Mouse (Mus musculus): ENCODE data around the gene BC005537.
A peak's percentile ranks its signal among the peaks of the same experiment; 100 is the strongest.
"Not testable (repeated sequence)": the region's sequence is repeated elsewhere in the genome, so short reads cannot be mapped to it uniquely, and the experiment has no call there.

BC005537 gene

GRCm38 (mm10) chr13:24799925-24800673 is 1.4 kb upstream of the BC005537 start:
- DNase-seq (ENCODE audit: low read depth, low spot score): peak; percentile 66

- DNase-seq (ENCODE audit: low read depth, low spot score): peak; percentile 99
Measured at GRCm38 (mm10) chr13:24800674-24801307, 666 bp upstream of the BC005537 start.

GRCm38 (mm10) chr13:24802131-24802691 is 754 bp downstream of the BC005537 start:
- peak; percentile 52 for DNase-seq (ENCODE audit: low read depth, low spot score)

- DNase-seq (ENCODE audit: low read depth, low spot score): no peak
Measured at GRCm38 (mm10) chr13:24803196-24803595, 1.7 kb downstream of the BC005537 start.

- DNase-seq (ENCODE audit: low read depth, low spot score): no peak
Measured at GRCm38 (mm10) chr13:24806079-24806478, 4.6 kb downstream of the BC005537 start.

GRCm38 (mm10) chr13:24812521-24812920 is 11.1 kb downstream of the BC005537 start:
- peak; percentile 37 for DNase-seq (ENCODE audit: low read depth, low spot score)

GRCm38 (mm10) chr13:24814616-24815015 is 13.2 kb downstream of the BC005537 start:
- DNase-seq (ENCODE audit: low read depth, low spot score): no peak

- no peak for DNase-seq (ENCODE audit: low read depth, low spot score)
Measured at GRCm38 (mm10) chr13:24816125-24817092, 15.0 kb downstream of the BC005537 start.

GRCm38 (mm10) chr13:24819931-24820330 is 18.5 kb downstream of the BC005537 start:
- no peak for DNase-seq (ENCODE audit: low read depth, low spot score)

GRCm38 (mm10) chr13:24822663-24823343 is 21.3 kb downstream of the BC005537 start:
- peak; percentile 71 for DNase-seq (ENCODE audit: low read depth, low spot score)

- no peak for DNase-seq (ENCODE audit: low read depth, low spot score)
Measured at GRCm38 (mm10) chr13:24824647-24825046, 23.2 kb downstream of the BC005537 start.

GRCm38 (mm10) chr13:24825587-24825986 is 24.1 kb downstream of the BC005537 start:
- DNase-seq (ENCODE audit: low read depth, low spot score): peak; percentile 71

GRCm38 (mm10) chr13:24826116-24826515 is 24.7 kb downstream of the BC005537 start:
- no peak for DNase-seq (ENCODE audit: low read depth, low spot score)

GRCm38 (mm10) chr13:24830756-24831352 is 29.4 kb downstream of the BC005537 start:
- no peak for DNase-seq (ENCODE audit: low read depth, low spot score)

GRCm38 (mm10) chr13:24831353-24832130 is 30.1 kb downstream of the BC005537 start, which contains the start of the genes Acot13 and Tdp2:
Gene Acot13, minus strand, starts transcription at chr13:24831540.
Gene Tdp2, plus strand, starts transcription at chr13:24831679.
- DNase-seq (ENCODE audit: low read depth, low spot score): peak; percentile 99

- peak; percentile 28 for DNase-seq (ENCODE audit: low read depth, low spot score)
Measured at GRCm38 (mm10) chr13:24832131-24832810, 30.8 kb downstream of the BC005537 start.

GRCm38 (mm10) chr13:24832811-24833155 is 31.3 kb downstream of the BC005537 start:
- no peak for DNase-seq (ENCODE audit: low read depth, low spot score)

- not testable (repeated sequence) for DNase-seq (ENCODE audit: low read depth, low spot score)
Measured at GRCm38 (mm10) chr13:24837765-24838164, 36.3 kb downstream of the BC005537 start.

GRCm38 (mm10) chr13:24839831-24840230 is 38.4 kb downstream of the BC005537 start:
- DNase-seq (ENCODE audit: low read depth, low spot score): no peak

Measured in brain, adult 2 months (tissue).